10 mouse cellular contexts compared by ENCODE assay signal in the genomic region with DNA sequence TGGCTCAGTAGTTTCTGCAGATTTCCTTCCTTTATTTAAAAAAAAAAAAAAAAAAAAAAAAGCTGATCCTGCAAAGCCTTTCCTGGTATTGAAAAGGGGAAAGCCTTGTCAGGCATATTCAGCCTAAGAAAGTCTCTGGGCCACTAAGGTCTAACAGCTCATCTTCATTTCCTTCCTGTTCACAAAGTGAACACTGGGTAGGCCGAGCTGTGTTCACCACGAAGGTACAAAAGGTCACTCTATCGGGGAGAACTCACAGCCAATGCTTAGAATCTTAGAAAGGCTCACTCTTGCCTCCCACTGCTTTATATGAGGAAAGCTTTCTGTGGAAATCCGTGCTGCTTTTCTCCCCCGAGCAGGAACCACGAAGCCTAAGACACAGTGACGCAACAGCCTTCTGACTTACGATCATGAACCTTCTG. TPM values are rescaled to one million over a fixed set of nuclear protein-coding genes. Genes with fewer than 3 reads are reported as not detected.
DNase-seq lines count a peak whose midpoint lies in the region; ATAC-seq lines count a peak whose summit lies in the region.
"Had no signal": no experiment of that assay in that cellular context is flagged by ENCODE, and none has a peak within 500 bp of the region (broad histone marks: within the 10 kb centered on the region; RNA-seq: fewer than 3 reads in every experiment).

No protein-coding gene starts in this region.

- peak; percentile 9 to 24 for DNase-seq in lung, adult 18-20 months
- DNase-seq in lung, postnatal 14 days = no peak
- no peak for DNase-seq in testis, postnatal 10 days (ENCODE audit: low spot score)
- no peak for DNase-seq in ovary, postnatal 36 days (ENCODE audit: low spot score)
- no peak for DNase-seq in right cerebral cortex, adult 18-20 months
- DNase-seq: right cerebral cortex, postnatal 4 days had no signal

- no peaks in the 10 kb centered on the region for H3K27me3 ChIP-seq in heart, embryonic 13.5 days (replicated peaks)
- no peaks in the 10 kb centered on the region for H3K27me3 ChIP-seq in kidney, embryonic 16.5 days (ENCODE audit: insufficient read depth, low read length)
- H3K27me3 ChIP-seq: megakaryocyte, embryonic 14.5 days had no signal

- no peaks in the 10 kb centered on the region; the same call in 1 of the 2 replicates for H3K36me3 ChIP-seq in heart, embryonic 13.5 days
- peaks cover 2% of the 10 kb centered on the region; the same call in 1 of the 2 replicates for H3K36me3 ChIP-seq in kidney, embryonic 16.5 days (ENCODE audit: insufficient read depth, low read length)

- 55% methylated on average over 8 of the region's 8 CpGs for WGBS in heart, embryonic 13.5 days
- WGBS in kidney, embryonic 16.5 days = 55% methylated on average over 8 of the region's 8 CpGs

- no peaks in the 10 kb centered on the region for H3K9me3 ChIP-seq in heart, embryonic 13.5 days
- H3K9me3 ChIP-seq in kidney, embryonic 16.5 days (ENCODE audit: low read length) = no peaks in the 10 kb centered on the region
- H3K9me3 ChIP-seq: megakaryocyte, embryonic 14.5 days had no signal

- no peak overlapping the region for H3K9ac ChIP-seq in heart, embryonic 13.5 days
- no peak overlapping the region for H3K9ac ChIP-seq in kidney, embryonic 16.5 days (replicated peaks; ENCODE audit: low read length)

- no peak overlapping the region for H3K4me3 ChIP-seq in heart, embryonic 13.5 days
- H3K4me3 ChIP-seq in kidney, embryonic 16.5 days (ENCODE audit: low read length) = no peak overlapping the region

- peak overlapping the region; percentile 76 for H3K27ac ChIP-seq in heart, embryonic 13.5 days (replicated peaks)
- H3K27ac ChIP-seq in kidney, embryonic 16.5 days (ENCODE audit: low read length) = peak overlapping the region; percentile 80

- no peak for ATAC-seq in heart, embryonic 13.5 days (ENCODE audit: extremely low read depth, insufficient number of reproducible peaks, low FRiP score, low TSS enrichment)
- peak; percentile 23; the same call in 1 of the 2 replicates for ATAC-seq in kidney, embryonic 16.5 days (ENCODE audit: low FRiP score, low TSS enrichment)
- peak; percentile 60; the same call in 1 of the 2 replicates for ATAC-seq in monocyte, adult 5-6 weeks (replicated peaks; ENCODE audit: insufficient number of reproducible peaks, low FRiP score, low TSS enrichment, poor library complexity, severe bottlenecking)

- no peak overlapping the region for H3K4me2 ChIP-seq in heart, embryonic 13.5 days
- no peak overlapping the region for H3K4me2 ChIP-seq in kidney, embryonic 16.5 days (replicated peaks; ENCODE audit: low read depth, low read length)

- H3K4me1 ChIP-seq in heart, embryonic 13.5 days = peaks cover 25% of the 10 kb centered on the region
- no peaks in the 10 kb centered on the region for H3K4me1 ChIP-seq in kidney, embryonic 16.5 days (ENCODE audit: insufficient read depth, low read length)

RNA-seq across cellular contexts. Expression of gene Tbc1d9b, which starts 22.4 kb away (rescaled TPM):
- 26.5 and 26.8 TPM in 2 replicates for polyA plus RNA-seq in heart, embryonic 13.5 days (2015; fragmentation: Nextera tagmentation; extraction: Ambion mirVana)
- 44.3 and 47.2 TPM in 2 replicates for polyA plus RNA-seq in kidney, embryonic 16.5 days (2015; fragmentation: Nextera tagmentation; extraction: Ambion mirVana)
- 34.9 to 89.4 TPM (median 86.4 TPM) in 3 replicates for total RNA-seq in monocyte, adult 5-6 weeks (2017)

Comparison
In these comparisons a context has a peak if more than half of its experiments do, and no peak if none do; other contexts are left out.
1. DNase-seq: peak in lung, adult 18-20 months (2 of 2); none in lung, postnatal 14 days (single experiment), testis, postnatal 10 days (single experiment), ovary, postnatal 36 days (single experiment) and right cerebral cortex, adult 18-20 months (single experiment).